Mouse (Mus musculus): ENCODE data around the gene R3hdm1. TPM values are rescaled to one million over a fixed set of nuclear protein-coding genes. Genes with fewer than 3 reads are reported as not detected.

The R3hdm1 gene
- polyA plus RNA-seq, 1 experiment, result 834 TPM

GRCm38 (mm10) chr1:128270731-128271130 lies 167.6 kb downstream of the R3hdm1 start:
- no peak for TF ChIP-seq CTCF (IDR thresholded peaks at IDR 0.05; ENCODE audit: insufficient read depth, low read depth, low read length)
- no peak for TF ChIP-seq POLR2A (IDR thresholded peaks at IDR 0.05; ENCODE audit: insufficient read depth, low read depth, low read length)
- 85% methylated on average over 3 of the region's 3 CpGs for WGBS

GRCm38 (mm10) chr1:128275908-128276307 lies 172.8 kb downstream of the R3hdm1 start:
- WGBS, result 100% methylated on average over 1 of the region's 1 CpGs
- Histone ChIP-seq H3K4me1 (ENCODE audit: control insufficient read depth, insufficient read depth, low read length) (no peaks in the 10 kb centered on the region), H3K27ac (ENCODE audit: insufficient read depth, low read depth, low read length) (no peak overlapping the region), H3K4me3 (ENCODE audit: insufficient read depth, low read depth, low read length) (no peak overlapping the region)
- TF ChIP-seq POLR2A (IDR thresholded peaks at IDR 0.05; ENCODE audit: insufficient read depth, low read depth, low read length) (no peak), CTCF (IDR thresholded peaks at IDR 0.05; ENCODE audit: insufficient read depth, low read depth, low read length) (no peak)

More at GRCm38 (mm10) chr1:128270731-128271130, 167.6 kb downstream of the R3hdm1 start:
- Histone ChIP-seq H3K4me1 (ENCODE audit: control insufficient read depth, insufficient read depth, low read length) (no peaks in the 10 kb centered on the region), H3K4me3 (ENCODE audit: insufficient read depth, low read depth, low read length) (no peak overlapping the region), H3K27ac (ENCODE audit: insufficient read depth, low read depth, low read length) (no peak overlapping the region)

GRCm38 (mm10) chr1:128278563-128278962 lies 175.5 kb downstream of the R3hdm1 start:
- Histone ChIP-seq H3K4me1 (ENCODE audit: control insufficient read depth, insufficient read depth, low read length) (no peaks in the 10 kb centered on the region), H3K27ac (ENCODE audit: insufficient read depth, low read depth, low read length) (no peak overlapping the region), H3K4me3 (ENCODE audit: insufficient read depth, low read depth, low read length) (no peak overlapping the region)
- TF ChIP-seq POLR2A (IDR thresholded peaks at IDR 0.05; ENCODE audit: insufficient read depth, low read depth, low read length) (no peak), CTCF (IDR thresholded peaks at IDR 0.05; ENCODE audit: insufficient read depth, low read depth, low read length) (no peak)
- WGBS, result 96% methylated on average over 3 of the region's 3 CpGs

- no peaks in the 10 kb centered on the region for H3K4me1 ChIP-seq (ENCODE audit: control insufficient read depth, insufficient read depth, low read length)
- TF ChIP-seq CTCF (IDR thresholded peaks at IDR 0.05; ENCODE audit: insufficient read depth, low read depth, low read length), result no peak
- no peak for TF ChIP-seq POLR2A (IDR thresholded peaks at IDR 0.05; ENCODE audit: insufficient read depth, low read depth, low read length)
- 97% methylated on average over 3 of the region's 3 CpGs for WGBS
These were observed 178.7 kb downstream of the R3hdm1 start for GRCm38 (mm10) chr1:128281753-128282152.

GRCm38 (mm10) chr1:128282924-128283323 lies 179.8 kb downstream of the R3hdm1 start:
- TF ChIP-seq POLR2A (IDR thresholded peaks at IDR 0.05; ENCODE audit: insufficient read depth, low read depth, low read length) (no peak), CTCF (IDR thresholded peaks at IDR 0.05; ENCODE audit: insufficient read depth, low read depth, low read length) (no peak)
- WGBS, result 99% methylated on average over 3 of the region's 3 CpGs
- no peak overlapping the region for H3K4me3 ChIP-seq (ENCODE audit: insufficient read depth, low read depth, low read length)
- no peak overlapping the region for H3K27ac ChIP-seq (ENCODE audit: insufficient read depth, low read depth, low read length)
- no peaks in the 10 kb centered on the region for H3K4me1 ChIP-seq (ENCODE audit: control insufficient read depth, insufficient read depth, low read length)

More at GRCm38 (mm10) chr1:128281753-128282152, 178.7 kb downstream of the R3hdm1 start:
- H3K27ac ChIP-seq (ENCODE audit: insufficient read depth, low read depth, low read length), result no peak overlapping the region
- no peak overlapping the region for H3K4me3 ChIP-seq (ENCODE audit: insufficient read depth, low read depth, low read length)

GRCm38 (mm10) chr1:128284157-128284690 lies 181.1 kb downstream of the R3hdm1 start:
- H3K4me3 ChIP-seq (ENCODE audit: insufficient read depth, low read depth, low read length), result no peak overlapping the region
- TF ChIP-seq CTCF (IDR thresholded peaks at IDR 0.05; ENCODE audit: insufficient read depth, low read depth, low read length), result no peak
- no peaks in the 10 kb centered on the region for H3K4me1 ChIP-seq (ENCODE audit: control insufficient read depth, insufficient read depth, low read length)
- H3K27ac ChIP-seq (ENCODE audit: insufficient read depth, low read depth, low read length), result no peak overlapping the region
- 90% methylated on average over 8 of the region's 8 CpGs for WGBS

GRCm38 (mm10) chr1:128285136-128285535 lies 182.0 kb downstream of the R3hdm1 start:
- Histone ChIP-seq H3K4me1 (ENCODE audit: control insufficient read depth, insufficient read depth, low read length) (no peaks in the 10 kb centered on the region), H3K4me3 (ENCODE audit: insufficient read depth, low read depth, low read length) (no peak overlapping the region), H3K27ac (ENCODE audit: insufficient read depth, low read depth, low read length) (no peak overlapping the region)
- TF ChIP-seq CTCF (IDR thresholded peaks at IDR 0.05; ENCODE audit: insufficient read depth, low read depth, low read length), result no peak
- TF ChIP-seq POLR2A (IDR thresholded peaks at IDR 0.05; ENCODE audit: insufficient read depth, low read depth, low read length), result no peak
- WGBS, result 50% methylated on average over 9 of the region's 9 CpGs

Other genes starting within 250 kb of the R3hdm1 start
- not detected in 2 replicates for gene Map3k19, start 248.3 kb upstream of the R3hdm1 start, polyA plus RNA-seq (2012; ENCODE audit: insufficient read depth, insufficient read length, low replicate concordance, missing spikeins)
- gene Rab3gap1, start 234.5 kb upstream of the R3hdm1 start, polyA plus RNA-seq (2012; ENCODE audit: insufficient read depth, insufficient read length, low replicate concordance, missing spikeins), result 150 TPM in 1 of 2 replicates, not detected in the other
- gene Zranb3, start 254 bp upstream of the R3hdm1 start, polyA plus RNA-seq (2012; ENCODE audit: insufficient read depth, insufficient read length, low replicate concordance, missing spikeins), result not detected in 2 replicates
- 150 TPM in 1 of 2 replicates, not detected in the other for gene Ubxn4, start 140.7 kb downstream of the R3hdm1 start, polyA plus RNA-seq (2012; ENCODE audit: insufficient read depth, insufficient read length, low replicate concordance, missing spikeins)
- not detected in 2 replicates for gene Lct, start 225.0 kb downstream of the R3hdm1 start, polyA plus RNA-seq (2012; ENCODE audit: insufficient read depth, insufficient read length, low replicate concordance, missing spikeins)

All from olfactory bulb, adult 2 months (tissue).